Mouse (Mus musculus) kidney, adult 18-20 months (tissue): ENCODE results near the gene Gphn.

Source experiments
- DNase-seq: peaks from one replicate; pipeline ENCODE4 v3.0.0; 2021

Gene Gphn

GRCm38 (mm10) chr12:78225707-78226518, at the start of gene Gphn:
TSS of gene Gphn (plus strand) at chr12:78226379.
- DNase-seq = peak; percentile 92

GRCm38 (mm10) chr12:78181452-78181851, 44.7 kb upstream of the Gphn start:
- DNase-seq = no peak

GRCm38 (mm10) chr12:78193942-78194341, 32.2 kb upstream of the Gphn start, which contains the start of gene Gm6657:
TSS of gene Gm6657 (plus strand) at chr12:78194242.
- DNase-seq = no peak

GRCm38 (mm10) chr12:78195368-78195767, 30.8 kb upstream of the Gphn start:
- DNase-seq = no peak

- DNase-seq = no peak
Observed at GRCm38 (mm10) chr12:78203646-78204045, 22.5 kb upstream of the Gphn start.

GRCm38 (mm10) chr12:78205915-78206570, 20.1 kb upstream of the Gphn start:
- peak; percentile 45 for DNase-seq

- DNase-seq = no peak
Observed at GRCm38 (mm10) chr12:78206571-78206960, 19.6 kb upstream of the Gphn start.

- no peak for DNase-seq
Observed at GRCm38 (mm10) chr12:78209856-78210255, 16.3 kb upstream of the Gphn start.

- no peak for DNase-seq
Observed at GRCm38 (mm10) chr12:78215490-78215889, 10.7 kb upstream of the Gphn start.

GRCm38 (mm10) chr12:78219191-78219825, 6.9 kb upstream of the Gphn start:
- no peak for DNase-seq

GRCm38 (mm10) chr12:78226519-78226875, 318 bp downstream of the Gphn start:
- peak; percentile 88 for DNase-seq

GRCm38 (mm10) chr12:78227021-78227932, 1.1 kb downstream of the Gphn start:
- peak; percentile 70 for DNase-seq

GRCm38 (mm10) chr12:78228139-78228538, 2.0 kb downstream of the Gphn start:
- no peak for DNase-seq

- no peak for DNase-seq
Observed at GRCm38 (mm10) chr12:78232560-78232959, 6.4 kb downstream of the Gphn start.

- DNase-seq = no peak
Observed at GRCm38 (mm10) chr12:78248366-78248765, 22.2 kb downstream of the Gphn start.

- no peak for DNase-seq
Observed at GRCm38 (mm10) chr12:78249151-78249550, 23.0 kb downstream of the Gphn start.

GRCm38 (mm10) chr12:78277386-78277785, 51.2 kb downstream of the Gphn start:
- DNase-seq = no peak

- no peak for DNase-seq
Observed at GRCm38 (mm10) chr12:78290384-78290783, 64.2 kb downstream of the Gphn start.

- no peak for DNase-seq
Observed at GRCm38 (mm10) chr12:78298824-78299398, 72.7 kb downstream of the Gphn start.

- DNase-seq = no peak
Observed at GRCm38 (mm10) chr12:78315106-78315505, 88.9 kb downstream of the Gphn start.

- no peak for DNase-seq
Observed at GRCm38 (mm10) chr12:78327946-78328345, 101.8 kb downstream of the Gphn start.

GRCm38 (mm10) chr12:78332107-78332506, 105.9 kb downstream of the Gphn start:
- peak; percentile 64 for DNase-seq
